Mouse (Mus musculus) kidney, postnatal 25 days (tissue): ENCODE results near the gene Ces1a.

Source experiments
- DNase-seq, 2 experiments: peaks; one replicate each; pipeline ENCODE4 v3.0.0; 2021; ENCODE audit warnings: mixed read lengths in 2 of 2

Ces1a gene

DNA sequence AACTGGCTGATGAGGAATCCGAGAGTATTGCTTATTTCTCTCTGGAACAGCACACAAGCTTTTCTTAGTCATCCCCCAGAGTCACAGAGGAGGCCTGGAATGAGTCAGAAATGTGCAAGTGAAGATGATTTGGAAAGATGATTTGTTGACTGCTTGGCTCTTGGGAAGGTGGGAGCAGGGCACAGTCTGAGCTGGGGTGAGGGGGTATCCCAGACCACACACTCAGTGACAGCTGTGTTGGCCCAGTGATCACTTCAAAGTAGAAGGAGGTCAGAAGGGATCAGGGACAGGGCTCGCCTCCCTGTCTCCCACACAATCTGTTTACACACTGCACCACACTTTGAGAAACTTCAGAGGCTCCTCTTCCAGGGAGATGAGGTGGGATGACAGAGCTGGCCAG lies 63.6 kb downstream of the Ces1a start:
- DNase-seq: no peak

DNA sequence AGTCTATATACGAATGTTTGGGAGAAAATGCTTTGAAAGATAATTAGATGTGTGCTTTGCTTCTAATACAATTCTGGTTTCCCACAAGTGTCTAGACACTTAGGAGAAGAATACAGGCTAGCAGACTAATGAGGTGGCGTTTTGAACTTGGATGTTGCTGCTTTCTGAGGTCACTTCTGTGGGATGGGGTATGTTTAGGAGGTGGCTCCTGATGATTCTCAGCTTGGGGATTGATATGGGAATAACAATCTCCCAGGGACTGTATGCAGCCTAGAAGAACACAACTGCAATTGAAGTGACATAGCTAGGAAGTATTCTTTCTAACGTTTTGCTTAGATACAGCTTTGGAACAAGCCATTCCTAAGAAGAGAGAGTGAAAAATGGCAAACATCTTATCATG lies 65.5 kb downstream of the Ces1a start:
- DNase-seq: no peak

DNA sequence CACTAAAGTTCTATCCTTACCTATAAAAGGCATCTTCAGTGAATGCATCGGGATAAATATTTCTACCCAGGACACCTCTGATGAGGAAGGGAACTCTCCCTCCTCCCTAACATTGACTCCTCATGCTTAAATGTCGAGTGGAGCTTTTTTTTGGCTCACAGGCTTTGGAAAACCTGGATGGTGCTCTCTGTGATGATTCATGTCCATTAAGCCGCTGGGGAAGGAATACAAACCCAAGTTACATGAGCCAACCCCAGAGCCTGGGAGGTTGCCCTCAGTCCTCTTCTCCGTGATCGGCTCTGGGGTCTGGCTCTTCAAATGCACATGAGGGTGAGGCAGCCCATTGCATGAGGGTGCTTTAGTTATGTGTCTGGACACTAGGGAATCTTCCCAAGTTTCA lies 71.3 kb downstream of the Ces1a start:
- DNase-seq: no peak

DNA sequence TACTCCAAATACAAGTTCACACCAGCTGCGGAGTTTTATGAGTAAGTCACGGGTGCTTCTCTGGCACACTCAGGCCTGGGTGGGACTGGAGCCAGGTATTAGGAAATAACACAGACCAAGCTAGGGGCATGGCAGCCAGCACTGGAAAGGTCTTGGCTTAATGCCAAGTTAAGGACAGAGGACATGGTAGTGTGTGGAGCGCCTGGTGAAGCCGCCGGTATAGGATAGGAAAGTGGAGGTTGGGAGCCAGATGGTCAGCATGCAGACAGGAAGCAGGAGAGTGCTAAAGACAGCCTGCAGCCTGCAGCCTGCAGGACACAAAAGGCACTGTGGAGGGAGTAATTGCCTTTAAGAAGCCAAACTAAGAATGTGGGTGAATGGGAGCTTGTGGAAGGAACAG lies 75.0 kb downstream of the Ces1a start:
- peak; percentile 27 to 52 for DNase-seq
